Mouse (Mus musculus) ES-Bruce4 (cell line): ENCODE measurements around the gene Prr14l. TPM values are rescaled to one million over a fixed set of nuclear protein-coding genes. Genes with fewer than 3 reads are reported as not detected.
"Not testable (repeated sequence)": the region's sequence is repeated elsewhere in the genome, so short reads cannot be mapped to it uniquely, and the experiment has no call there.

Experiments
- H3K27ac ChIP-seq: 2 replicates; pipeline ENCODE4 v1.5.1; 2012; ENCODE audit warnings: low read length, inconsistent platforms; ENCODE audit not compliant: insufficient read depth
- H3K27me3 ChIP-seq: 2 replicates; pipeline ENCODE4 v1.6.1; 2012; ENCODE audit warnings: mild to moderate bottlenecking, low read length, inconsistent platforms; ENCODE audit not compliant: control insufficient read depth, poor library complexity, insufficient read depth, severe bottlenecking
- H3K36me3 ChIP-seq: 2 replicates; pipeline ENCODE4 v1.6.1; 2012; ENCODE audit warnings: inconsistent platforms, mild to moderate bottlenecking, low read length, moderate library complexity; ENCODE audit not compliant: control insufficient read depth, poor library complexity, insufficient read depth, severe bottlenecking
- H3K4me1 ChIP-seq: one replicate; pipeline ENCODE4 v1.8.1; 2011; ENCODE audit warnings: low read length; ENCODE audit not compliant: control insufficient read depth, insufficient read depth
- H3K4me3 ChIP-seq: 2 replicates; pipeline ENCODE4 v1.5.1; 2011; ENCODE audit warnings: low read depth, mild to moderate bottlenecking, low read length
- H3K9ac ChIP-seq: 2 replicates; pipeline ENCODE4 v1.6.1; 2012; ENCODE audit warnings: low read depth, mild to moderate bottlenecking, inconsistent platforms; ENCODE audit not compliant: poor library complexity, severe bottlenecking
- H3K9me3 ChIP-seq: replicated peaks from 2 replicates; pipeline ENCODE4 v1.6.1; 2012; ENCODE audit warnings: mild to moderate bottlenecking, low read length, inconsistent platforms; ENCODE audit not compliant: control insufficient read depth, poor library complexity, insufficient read depth, severe bottlenecking
- CTCF ChIP-seq: IDR thresholded peaks from one replicate; pipeline ENCODE4 v1.8.1; 2011; ENCODE audit warnings: low read depth, low read length
- EP300 ChIP-seq: IDR thresholded peaks from 2 replicates; pipeline ENCODE4 v1.6.1; 2011; ENCODE audit warnings: low read depth, low read length; ENCODE audit not compliant: insufficient read depth
- POLR2A ChIP-seq: IDR thresholded peaks from one replicate; pipeline ENCODE4 v1.8.1; 2011; ENCODE audit warnings: low read length; ENCODE audit not compliant: insufficient read depth
- polyA plus RNA-seq: library from polyadenylated mRNA; stranded (reverse); fragments of >200 nt; gene quantifications from 2 replicates; pipeline ENCODE4 v1.2.4, GENCODE M21; 2011; ENCODE audit warnings: low read depth; ENCODE audit not compliant: missing spikeins, insufficient read depth, insufficient read length

Prr14l gene
- polyA plus RNA-seq, 1 experiment, result 58.6 TPM

GRCm38 (mm10) chr5:32849178-32849577, 4.9 kb downstream of the Prr14l start:
- peaks cover 2% of the 10 kb centered on the region for H3K4me1 ChIP-seq
- H3K9ac ChIP-seq, result no peak overlapping the region
- H3K36me3 ChIP-seq, result peaks cover 9% of the 10 kb centered on the region
- no peaks in the 10 kb centered on the region for H3K9me3 ChIP-seq
- H3K27ac ChIP-seq, result no peak overlapping the region
- TF ChIP-seq POLR2A (no peak), CTCF (no peak), EP300 (no peak)
- no peak overlapping the region for H3K4me3 ChIP-seq
- no peaks in the 10 kb centered on the region for H3K27me3 ChIP-seq

- H3K36me3 ChIP-seq, result peaks cover 59% of the 10 kb centered on the region
- no peak overlapping the region for H3K9ac ChIP-seq
- no peak overlapping the region for H3K27ac ChIP-seq
- peak; percentile 19 for TF ChIP-seq CTCF
- TF ChIP-seq POLR2A, result no peak
- no peak for TF ChIP-seq EP300
- H3K27me3 ChIP-seq, result no peaks in the 10 kb centered on the region
- H3K9me3 ChIP-seq, result no peaks in the 10 kb centered on the region
- H3K4me3 ChIP-seq, result no peak overlapping the region
- no peaks in the 10 kb centered on the region for H3K4me1 ChIP-seq
Measured at GRCm38 (mm10) chr5:32840029-32840428, 14.0 kb downstream of the Prr14l start.

GRCm38 (mm10) chr5:32836976-32837375, 17.1 kb downstream of the Prr14l start:
- Histone ChIP-seq H3K27ac (no peak overlapping the region), H3K4me3 (no peak overlapping the region), H3K36me3 (peaks cover 51% of the 10 kb centered on the region), H3K27me3 (no peaks in the 10 kb centered on the region), H3K4me1 (no peaks in the 10 kb centered on the region), H3K9me3 (no peaks in the 10 kb centered on the region), H3K9ac (no peak overlapping the region)
- TF ChIP-seq CTCF, result no peak
- TF ChIP-seq EP300, result no peak
- TF ChIP-seq POLR2A, result no peak

GRCm38 (mm10) chr5:32834497-32834896, 19.6 kb downstream of the Prr14l start:
- H3K27me3 ChIP-seq, result no peaks in the 10 kb centered on the region
- H3K9ac ChIP-seq, result no peak overlapping the region
- H3K27ac ChIP-seq, result no peak overlapping the region
- H3K9me3 ChIP-seq, result no peaks in the 10 kb centered on the region
- no peak overlapping the region for H3K4me3 ChIP-seq
- H3K4me1 ChIP-seq, result no peaks in the 10 kb centered on the region
- no peak for TF ChIP-seq CTCF
- no peak for TF ChIP-seq POLR2A
- TF ChIP-seq EP300, result no peak
- peaks cover 55% of the 10 kb centered on the region for H3K36me3 ChIP-seq

GRCm38 (mm10) chr5:32830054-32830453, 24.0 kb downstream of the Prr14l start:
- Histone ChIP-seq H3K27me3 (no peaks in the 10 kb centered on the region), H3K9me3 (no peaks in the 10 kb centered on the region), H3K4me3 (no peak overlapping the region), H3K27ac (no peak overlapping the region), H3K4me1 (no peaks in the 10 kb centered on the region), H3K36me3 (peaks cover 56% of the 10 kb centered on the region), H3K9ac (no peak overlapping the region)
- no peak for TF ChIP-seq POLR2A
- no peak for TF ChIP-seq CTCF
- no peak for TF ChIP-seq EP300

- not testable (repeated sequence) for H3K9me3 ChIP-seq, H3K9ac ChIP-seq, H3K27ac ChIP-seq, H3K27me3 ChIP-seq, H3K4me1 ChIP-seq, H3K4me3 ChIP-seq
- peaks cover 52% of the 10 kb centered on the region for H3K36me3 ChIP-seq
Measured at GRCm38 (mm10) chr5:32828766-32829165, 25.3 kb downstream of the Prr14l start.

- no peak within 1 kb of the TSS for H3K9ac ChIP-seq
- no peak within 1 kb of the TSS for H3K4me3 ChIP-seq
- H3K27me3 ChIP-seq, result no peaks in the 10 kb centered on the region
- H3K27ac ChIP-seq, result no peak within 1 kb of the TSS
- peaks cover 42% of the 10 kb centered on the region for H3K36me3 ChIP-seq
- TF ChIP-seq EP300 (no peak), POLR2A (no peak), CTCF (no peak)
- H3K4me1 ChIP-seq, result no peaks in the 10 kb centered on the region
- H3K9me3 ChIP-seq, result no peaks in the 10 kb centered on the region
Measured at GRCm38 (mm10) chr5:32827009-32827408, 27.0 kb downstream of the Prr14l start, which contains the start of gene Gm20671. TSS of gene Gm20671 (minus strand) at chr5:32827109.
